Mouse (Mus musculus) hindbrain, embryonic 10.5 days (tissue): ENCODE results near the gene Shf. TPM values are rescaled to one million over a fixed set of nuclear protein-coding genes. Genes with fewer than 3 reads are reported as not detected.

ENCODE experiments used
- DNase-seq: peaks from one replicate; pipeline ENCODE4 v3.0.0-alpha.2; 2017; ENCODE audit warnings: low spot score
- H3K27ac ChIP-seq: fragments of 300-500 bp; sonication (generic); 2 replicates; pipeline ENCODE4 v1.5.1; 2016; ENCODE audit warnings: mild to moderate bottlenecking, moderate library complexity
- H3K27me3 ChIP-seq: fragments of 300-500 bp; sonication (generic); 2 replicates; pipeline ENCODE4 v1.6.1; 2016; ENCODE audit warnings: mild to moderate bottlenecking; ENCODE audit not compliant: poor library complexity, insufficient read depth, severe bottlenecking
- H3K36me3 ChIP-seq: fragments of 300-500 bp; sonication (generic); 2 replicates; pipeline ENCODE4 v1.6.1; 2016; ENCODE audit warnings: mild to moderate bottlenecking, moderate library complexity
- H3K4me1 ChIP-seq: fragments of 300-500 bp; sonication (generic); replicated peaks from 2 replicates; pipeline ENCODE4 v1.6.1; 2016; ENCODE audit warnings: mild to moderate bottlenecking
- H3K4me3 ChIP-seq: fragments of 300-500 bp; sonication (generic); 2 replicates; pipeline ENCODE4 v1.5.1; 2016; ENCODE audit warnings: mild to moderate bottlenecking, moderate library complexity
- H3K9me3 ChIP-seq: fragments of 300-500 bp; sonication (generic); 2 replicates; pipeline ENCODE4 v1.6.1; 2016; ENCODE audit warnings: mild to moderate bottlenecking, moderate library complexity
- WGBS: fragments of 180-500 bp; shearing (Covaris S2); methylation state at CpG from one replicate; pipeline ENCODE4 v1.1.7; 2016; 5-methylcytosine and 5-hydroxymethylcytosine counted together
- polyA plus RNA-seq: library from polyadenylated mRNA; unstranded; fragments of >200 nt; fragmentation: Nextera tagmentation; extraction: Ambion mirVana; gene quantifications from 2 replicates; pipeline ENCODE4 v1.2.1, GENCODE M21; 2016

The Shf gene
- polyA plus RNA-seq, 1 experiment from 2014 or later = 9.6 TPM

- no peaks in the 10 kb centered on the region for H3K9me3 ChIP-seq
- H3K36me3 ChIP-seq = no peaks in the 10 kb centered on the region
- peaks cover 1% of the 10 kb centered on the region; the same call in 1 of the 2 replicates for H3K27me3 ChIP-seq
- peak overlapping the region; percentile 93 for H3K27ac ChIP-seq
- peaks cover 11% of the 10 kb centered on the region for H3K4me1 ChIP-seq
- H3K4me3 ChIP-seq = peak overlapping the region; percentile 70
- peak; percentile 96 for DNase-seq
- WGBS = under 1% methylated on average over 28 of the region's 28 CpGs
Observed at GRCm38 (mm10) chr2:122377215-122377674, 8.3 kb upstream of the Shf start.

DNA sequence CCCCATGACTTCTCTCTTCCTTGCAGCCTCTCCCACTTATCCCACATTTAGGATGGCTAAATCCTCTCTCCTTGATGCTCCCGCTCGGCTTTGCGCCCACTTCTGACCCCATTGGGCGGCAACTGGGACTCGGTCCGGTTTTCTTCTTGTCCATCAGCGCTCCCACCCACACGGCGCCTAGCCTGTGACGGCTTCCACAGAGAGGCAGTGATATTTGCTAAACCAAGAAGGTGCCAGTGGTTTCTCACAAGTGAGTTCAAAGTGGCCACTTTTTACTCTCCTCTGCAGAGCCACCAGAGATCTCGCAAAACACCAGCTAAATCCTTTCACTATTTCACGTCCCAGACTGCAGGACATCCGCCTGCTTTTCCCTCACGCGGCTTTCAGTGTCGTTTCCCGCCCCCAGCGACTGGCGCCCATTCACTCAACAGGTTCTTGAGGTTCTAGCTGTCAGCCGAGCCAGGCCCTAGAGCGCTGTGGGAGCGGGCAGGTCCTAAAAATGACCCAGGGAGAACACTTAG, 7.1 kb upstream of the Shf start:
- Histone ChIP-seq H3K36me3 (no peaks in the 10 kb centered on the region), H3K4me3 (peak overlapping the region; percentile 62), H3K4me1 (peaks cover 11% of the 10 kb centered on the region), H3K9me3 (no peaks in the 10 kb centered on the region), H3K27ac (peak overlapping the region; percentile 92), H3K27me3 (peaks cover 6% of the 10 kb centered on the region)
- DNase-seq = peak; percentile 74
- under 1% methylated on average over 22 of the region's 22 CpGs for WGBS

- Histone ChIP-seq H3K36me3 (no peaks in the 10 kb centered on the region), H3K27me3 (peaks cover 12% of the 10 kb centered on the region), H3K4me1 (peaks cover 7% of the 10 kb centered on the region), H3K9me3 (no peaks in the 10 kb centered on the region), H3K4me3 (peak overlapping the region; percentile 62), H3K27ac (peak overlapping the region; percentile 92)
- WGBS = under 1% methylated on average over 32 of the region's 32 CpGs
- DNase-seq = peak; percentile 96
Observed at GRCm38 (mm10) chr2:122375391-122375991, 6.5 kb upstream of the Shf start.

DNA sequence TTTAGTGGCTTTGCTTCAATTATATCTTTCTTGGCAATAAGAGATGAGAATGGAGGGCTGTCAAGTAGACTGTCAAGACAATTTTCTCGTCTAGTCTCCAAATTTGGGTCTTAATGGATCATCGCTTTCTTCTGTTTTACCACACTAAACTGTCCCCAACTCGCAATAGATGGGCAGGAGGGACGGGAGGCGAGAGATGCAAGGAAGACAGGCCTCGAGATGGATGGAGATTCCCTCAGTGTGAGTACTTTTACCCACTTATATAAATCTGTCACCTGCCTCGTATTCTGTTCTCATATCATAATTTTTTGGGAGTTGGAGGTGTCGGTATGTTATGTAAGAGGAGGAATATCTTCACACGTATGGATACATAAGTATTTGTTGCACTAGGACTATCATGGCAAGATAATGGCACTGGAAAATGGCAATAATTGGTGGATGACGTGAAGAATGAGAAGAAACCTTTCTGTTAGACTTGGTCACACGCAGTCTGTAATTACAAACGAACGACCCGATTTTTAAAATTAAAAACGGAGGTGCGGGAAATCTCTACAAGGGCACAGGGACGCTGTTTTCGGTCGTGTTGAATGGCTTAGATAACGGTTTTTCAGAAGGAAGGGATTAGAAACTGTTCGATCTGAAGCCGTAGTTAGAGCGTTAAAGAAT, 5.8 kb upstream of the Shf start:
- Histone ChIP-seq H3K36me3 (no peaks in the 10 kb centered on the region), H3K4me1 (peaks cover 12% of the 10 kb centered on the region), H3K27ac (peak overlapping the region; percentile 80), H3K9me3 (no peaks in the 10 kb centered on the region), H3K4me3 (peak overlapping the region; percentile 62), H3K27me3 (peaks cover 19% of the 10 kb centered on the region)
- WGBS = 26% methylated on average over 23 of the region's 23 CpGs
- DNase-seq = no peak

- H3K4me1 ChIP-seq = peaks cover 19% of the 10 kb centered on the region
- H3K27me3 ChIP-seq = peaks cover 22% of the 10 kb centered on the region
- 83% methylated on average over 5 of the region's 5 CpGs for WGBS
- no peaks in the 10 kb centered on the region for H3K36me3 ChIP-seq
- H3K9me3 ChIP-seq = no peaks in the 10 kb centered on the region
- no peak for DNase-seq
- H3K27ac ChIP-seq = no peak overlapping the region
- H3K4me3 ChIP-seq = no peak overlapping the region
Observed at GRCm38 (mm10) chr2:122374012-122374411, 5.0 kb upstream of the Shf start.

- Histone ChIP-seq H3K27ac (no peak overlapping the region), H3K9me3 (no peaks in the 10 kb centered on the region), H3K36me3 (no peaks in the 10 kb centered on the region), H3K27me3 (peaks cover 22% of the 10 kb centered on the region), H3K4me3 (no peak overlapping the region), H3K4me1 (peaks cover 28% of the 10 kb centered on the region)
- no peak for DNase-seq
- 82% methylated on average over 1 of the region's 1 CpGs for WGBS
Observed at GRCm38 (mm10) chr2:122372541-122372940, 3.6 kb upstream of the Shf start.

DNA sequence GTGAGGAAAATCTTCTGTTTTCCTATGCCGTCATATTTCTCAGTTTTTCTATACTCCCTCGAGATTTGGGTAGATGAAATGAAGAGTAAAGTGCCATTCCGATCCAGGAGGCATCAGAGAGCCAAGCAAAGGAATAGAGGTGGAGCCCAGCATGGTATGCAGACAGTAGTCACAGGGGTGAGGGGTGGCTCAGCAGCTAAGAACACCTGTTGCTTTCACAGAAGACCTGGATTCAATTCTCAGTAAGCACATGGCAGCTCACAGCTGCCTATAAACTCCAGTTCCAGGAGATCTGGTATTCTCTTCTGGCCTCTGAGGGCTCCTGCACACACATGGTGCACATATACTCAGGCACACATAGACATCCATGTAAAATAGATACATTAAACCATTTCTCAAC, 3.1 kb upstream of the Shf start:
- H3K4me3 ChIP-seq = no peak overlapping the region
- 75% methylated on average over 3 of the region's 3 CpGs for WGBS

DNA sequence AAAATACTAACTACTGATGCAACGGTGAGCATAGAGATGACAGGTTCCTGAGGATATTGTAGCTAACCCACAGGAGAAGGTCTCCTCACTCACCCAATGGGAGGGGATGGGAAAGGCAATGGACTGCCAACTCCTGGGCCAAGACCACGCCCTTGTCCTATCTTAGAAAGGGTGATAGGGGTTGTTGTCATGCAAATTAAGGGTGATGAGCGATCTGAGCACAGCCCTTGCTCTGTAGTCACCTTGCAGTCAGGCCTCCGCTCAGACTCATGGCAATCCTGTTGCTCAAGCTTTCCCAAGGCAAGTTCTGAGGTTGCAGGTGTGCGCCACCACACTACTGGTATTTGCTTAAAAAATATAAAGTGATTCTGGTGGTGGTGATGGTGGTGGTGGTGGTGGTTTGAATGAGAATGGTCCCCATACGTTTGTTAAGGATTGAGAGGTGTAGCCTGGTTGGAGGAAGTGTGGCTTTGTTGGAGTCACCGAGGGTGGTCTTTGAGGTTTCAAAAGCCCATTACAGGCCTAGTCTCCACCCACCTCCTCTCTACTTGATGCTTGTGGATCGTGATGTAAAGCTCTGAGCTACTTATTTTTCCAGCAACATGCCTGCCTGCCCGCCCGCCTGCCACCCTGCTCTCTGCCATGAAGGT, 1.3 kb upstream of the Shf start:
- no peaks in the 10 kb centered on the region for H3K9me3 ChIP-seq
- peaks cover 22% of the 10 kb centered on the region for H3K27me3 ChIP-seq
- no peak for DNase-seq
- H3K36me3 ChIP-seq = 0 out of 2 replicates have a peak, but pooled peaks cover 8% of the 10 kb centered on the region
- H3K4me1 ChIP-seq = peaks cover 41% of the 10 kb centered on the region
- WGBS = 21% methylated on average over 10 of the region's 10 CpGs
- no peak overlapping the region for H3K27ac ChIP-seq
- H3K4me3 ChIP-seq = 0 out of 2 replicates have a peak overlapping the region, but pooled peaks have one; percentile 96

More for the DNA sequence above, 3.1 kb upstream of the Shf start:
- no peak for DNase-seq
- Histone ChIP-seq H3K36me3 (no peaks in the 10 kb centered on the region), H3K27ac (no peak overlapping the region), H3K9me3 (no peaks in the 10 kb centered on the region), H3K4me1 (peaks cover 32% of the 10 kb centered on the region), H3K27me3 (peaks cover 22% of the 10 kb centered on the region)

DNA sequence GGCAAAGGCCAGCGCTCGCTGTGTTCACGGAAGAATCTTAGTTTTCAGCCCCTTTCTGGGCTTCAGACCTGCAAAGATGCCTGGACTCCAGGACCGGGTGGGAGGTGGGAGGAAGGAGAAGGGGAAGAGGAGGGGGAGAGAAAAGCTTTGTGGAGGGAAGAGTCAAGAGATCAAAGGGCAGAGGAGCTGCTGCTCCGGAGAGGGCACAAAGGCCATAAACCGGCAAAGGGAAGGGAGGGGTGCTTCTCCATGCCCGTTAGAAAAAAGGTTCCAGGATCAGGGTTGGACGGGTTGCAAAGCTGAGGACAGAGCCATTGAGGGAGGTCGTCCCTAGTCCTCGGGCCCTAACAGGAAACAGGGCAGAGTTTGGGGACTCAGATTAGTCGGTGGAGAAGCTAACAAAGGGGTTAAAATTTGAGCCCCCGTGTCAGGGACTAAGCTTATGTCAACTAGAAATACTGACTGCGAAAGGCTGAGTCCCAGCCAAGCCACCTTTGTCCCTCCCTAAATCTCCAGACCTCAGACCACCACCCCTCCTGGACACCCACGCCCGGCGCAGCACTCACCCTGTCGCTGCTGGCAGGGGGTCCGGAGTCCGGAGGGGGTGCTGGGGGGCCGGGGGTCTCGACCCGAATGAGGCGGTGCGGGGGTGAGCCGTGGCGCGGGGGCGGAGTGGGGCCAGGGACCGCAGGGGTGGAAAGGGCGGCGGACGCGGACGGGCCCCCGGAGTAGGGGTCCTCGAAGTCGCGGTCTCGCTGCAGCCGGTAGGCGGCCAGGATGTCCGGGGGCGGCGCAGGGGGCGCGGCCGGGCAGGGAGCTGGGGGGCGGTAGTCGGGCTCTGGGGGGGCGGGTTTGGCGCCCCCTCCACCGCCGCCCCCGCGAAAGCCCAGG, 636 bp downstream of the Shf start:
- 1% methylated on average over 40 of the region's 55 CpGs for WGBS
- H3K27ac ChIP-seq = peak overlapping the region; percentile 98

DNA sequence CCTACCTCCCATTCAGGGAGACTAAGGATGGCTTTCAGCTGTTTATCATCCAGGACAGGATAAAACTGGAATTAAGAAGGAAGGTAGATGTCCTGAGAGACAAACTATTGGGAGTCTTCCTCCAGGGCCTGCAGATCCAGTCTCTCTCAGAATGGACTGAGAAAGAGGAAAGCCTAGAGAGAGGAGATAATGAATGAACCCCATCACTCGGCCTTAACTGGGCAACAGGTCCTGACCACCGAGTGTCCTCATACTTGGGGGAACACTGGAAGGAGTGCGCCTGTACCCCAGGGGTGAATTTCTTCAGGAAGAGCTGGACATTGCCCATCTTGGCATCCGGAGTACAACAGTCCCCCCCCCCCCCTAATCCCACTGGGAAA, 1.3 kb downstream of the Shf start:
- 3% methylated on average over 4 of the region's 4 CpGs for WGBS
- peaks cover 22% of the 10 kb centered on the region for H3K27me3 ChIP-seq
- DNase-seq = no peak
- H3K9me3 ChIP-seq = no peaks in the 10 kb centered on the region
- H3K27ac ChIP-seq = peak overlapping the region; percentile 98
- peak overlapping the region; percentile 96 for H3K4me3 ChIP-seq
- peaks cover 29% of the 10 kb centered on the region for H3K36me3 ChIP-seq
- peaks cover 44% of the 10 kb centered on the region for H3K4me1 ChIP-seq

More for the DNA sequence above, 636 bp downstream of the Shf start:
- DNase-seq = peak; percentile 67
- Histone ChIP-seq H3K27me3 (peaks cover 22% of the 10 kb centered on the region), H3K36me3 (peaks cover 23% of the 10 kb centered on the region), H3K4me3 (peak overlapping the region; percentile 96), H3K9me3 (no peaks in the 10 kb centered on the region), H3K4me1 (peaks cover 41% of the 10 kb centered on the region)

GRCm38 (mm10) chr2:122367181-122367580, 1.8 kb downstream of the Shf start:
- peak overlapping the region; percentile 98 for H3K27ac ChIP-seq
- no peaks in the 10 kb centered on the region for H3K9me3 ChIP-seq
- H3K4me3 ChIP-seq = peak overlapping the region; percentile 96
- DNase-seq = no peak
- WGBS = 32% methylated on average over 4 of the region's 4 CpGs
- H3K27me3 ChIP-seq = peaks cover 20% of the 10 kb centered on the region
- H3K36me3 ChIP-seq = peaks cover 33% of the 10 kb centered on the region
- peaks cover 49% of the 10 kb centered on the region for H3K4me1 ChIP-seq

DNA sequence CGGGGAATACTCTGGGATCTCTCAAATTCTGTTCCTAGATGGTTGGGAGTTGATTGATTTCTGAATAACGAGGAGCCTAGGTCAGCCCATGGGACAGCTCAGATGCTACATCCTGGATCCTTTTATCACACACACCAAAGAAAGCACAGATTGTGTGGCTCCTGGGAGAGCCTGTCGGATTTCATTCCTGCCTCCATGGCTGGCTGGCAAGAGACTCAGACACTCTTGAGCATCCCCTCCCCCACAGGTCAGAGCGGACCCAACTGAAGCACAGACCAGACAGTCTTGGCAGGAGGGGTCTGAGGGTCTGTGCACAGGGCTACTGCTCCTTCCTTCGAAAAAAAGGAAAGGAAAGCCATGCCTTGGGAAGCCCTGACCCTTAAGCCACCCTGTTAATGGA, 2.3 kb downstream of the Shf start:
- H3K36me3 ChIP-seq = peaks cover 38% of the 10 kb centered on the region
- peaks cover 18% of the 10 kb centered on the region for H3K27me3 ChIP-seq
- peak overlapping the region; percentile 98 for H3K27ac ChIP-seq
- peak overlapping the region; percentile 96 for H3K4me3 ChIP-seq
- no peak for DNase-seq
- WGBS = 28% methylated on average over 5 of the region's 5 CpGs
- H3K9me3 ChIP-seq = no peaks in the 10 kb centered on the region
- peaks cover 53% of the 10 kb centered on the region for H3K4me1 ChIP-seq
